Mouse (Mus musculus) liver, adult 2 months (tissue): Measurements from ENCODE around the gene Slc25a35.
"Not testable (repeated sequence)": the region's sequence is repeated elsewhere in the genome, so short reads cannot be mapped to it uniquely, and the experiment has no call there.

Experiments used
- CTCF ChIP-seq: fragments of 200-500 bp; IDR thresholded peaks from 2 replicates; pipeline ENCODE4 v1.5.1; 2011; ENCODE audit warnings: low read depth, low read length, control low read depth
- POLR2A ChIP-seq: fragments of 200-500 bp; IDR thresholded peaks from 2 replicates; pipeline ENCODE4 v1.6.1; 2011; ENCODE audit warnings: low read length, control low read depth; ENCODE audit not compliant: insufficient read depth; ENCODE audit errors: extremely low read depth

GRCm38 (mm10) chr11:69006575-69006974, 38.6 kb downstream of the Slc25a35 start:
- TF ChIP-seq CTCF, POLR2A: not testable (repeated sequence)
